Mouse (Mus musculus): ENCODE measurements around the gene Nufip2. TPM values are rescaled to one million over a fixed set of nuclear protein-coding genes. Genes with fewer than 3 reads are reported as not detected.
"Not testable (repeated sequence)": the region's sequence is repeated elsewhere in the genome, so short reads cannot be mapped to it uniquely, and the experiment has no call there.

Gene Nufip2
- total and polyA plus RNA-seq, 2 experiments from 2014 or later: 3.5 to 55.1 TPM

DNA sequence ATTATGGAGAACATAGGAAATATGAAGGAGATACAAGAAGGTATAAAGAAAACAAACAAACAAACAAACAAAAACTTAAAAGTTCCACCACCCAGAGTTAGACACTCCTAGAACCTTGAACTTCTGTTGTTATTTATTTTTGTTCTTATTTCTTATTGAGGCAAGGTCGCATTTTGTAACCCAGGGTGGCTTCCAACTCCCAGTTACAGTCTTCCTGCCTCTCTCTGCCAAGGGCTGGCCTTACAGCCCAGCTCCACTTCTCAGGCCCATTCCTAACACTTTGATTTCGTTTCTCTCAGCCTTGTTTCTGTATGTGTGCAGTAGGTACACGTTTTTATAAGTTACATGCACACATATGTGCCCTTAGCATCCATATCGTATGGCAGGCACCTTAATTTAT, 26.0 kb upstream of the Nufip2 start:
- ATAC-seq (ENCODE audit: insufficient read depth, low read depth): no peak
- no peak for TF ChIP-seq EP300 (IDR thresholded peaks at IDR 0.05; ENCODE audit: low read depth)
- no peak for TF ChIP-seq CTCF (IDR thresholded peaks at IDR 0.05; ENCODE audit: low read depth)
- Histone ChIP-seq H3K4me2 (ENCODE audit: low read depth, low read length) (no peak overlapping the region), H3K4me1 (ENCODE audit: control insufficient read depth, insufficient read depth) (no peaks in the 10 kb centered on the region), H3K9ac (replicated peaks; ENCODE audit: low read depth, low read length) (no peak overlapping the region), H3K27me3 (ENCODE audit: control insufficient read depth, insufficient read depth, low read length) (no peaks in the 10 kb centered on the region), H3K9me3 (replicated peaks; ENCODE audit: control insufficient read depth, low read length) (no peaks in the 10 kb centered on the region), H3K27ac (ENCODE audit: low read depth) (no peak overlapping the region), H3K36me3 (replicated peaks; ENCODE audit: control insufficient read depth, insufficient read depth, low read length) (no peaks in the 10 kb centered on the region), H3K4me3 (ENCODE audit: low read depth, low read length) (no peak overlapping the region)
- DNase-seq (ENCODE audit: low spot score): no peak
- WGBS: 55% methylated on average over 4 of the region's 4 CpGs

DNA sequence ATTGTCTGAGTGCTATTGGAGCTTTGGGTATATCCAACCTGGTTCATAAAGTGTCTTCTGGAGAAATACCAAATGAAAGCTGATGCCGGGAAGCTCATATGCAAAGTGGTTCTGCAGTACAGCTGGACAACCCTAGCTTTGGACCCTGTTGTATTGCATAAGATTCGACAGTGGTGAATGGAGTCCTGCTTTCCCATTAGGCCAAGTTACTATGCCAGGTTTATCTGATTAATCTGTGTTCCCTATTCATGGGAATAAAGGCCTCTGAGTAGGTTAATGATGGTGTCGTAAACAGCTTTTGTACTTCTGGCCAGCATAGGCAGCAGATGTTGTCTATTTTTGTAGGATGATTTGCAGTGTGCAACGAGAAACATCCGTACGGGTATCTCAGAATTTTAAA, 22.3 kb upstream of the Nufip2 start:
- no peak overlapping the region for H3K4me3 ChIP-seq (ENCODE audit: low read depth, low read length)
- 82% methylated on average over 6 of the region's 6 CpGs for WGBS
- H3K9me3 ChIP-seq (replicated peaks; ENCODE audit: control insufficient read depth, low read length): no peaks in the 10 kb centered on the region
- H3K36me3 ChIP-seq (replicated peaks; ENCODE audit: control insufficient read depth, insufficient read depth, low read length): no peaks in the 10 kb centered on the region
- no peak overlapping the region for H3K27ac ChIP-seq (ENCODE audit: low read depth)
- H3K9ac ChIP-seq (replicated peaks; ENCODE audit: low read depth, low read length): no peak overlapping the region
- no peak overlapping the region for H3K4me2 ChIP-seq (ENCODE audit: low read depth, low read length)
- DNase-seq (ENCODE audit: low spot score) (no peak), ATAC-seq (ENCODE audit: insufficient read depth, low read depth) (no peak)
- H3K4me1 ChIP-seq (ENCODE audit: control insufficient read depth, insufficient read depth): no peaks in the 10 kb centered on the region
- H3K27me3 ChIP-seq (ENCODE audit: control insufficient read depth, insufficient read depth, low read length): no peaks in the 10 kb centered on the region
- TF ChIP-seq CTCF (IDR thresholded peaks at IDR 0.05; ENCODE audit: low read depth) (no peak), EP300 (IDR thresholded peaks at IDR 0.05; ENCODE audit: low read depth) (no peak)

DNA sequence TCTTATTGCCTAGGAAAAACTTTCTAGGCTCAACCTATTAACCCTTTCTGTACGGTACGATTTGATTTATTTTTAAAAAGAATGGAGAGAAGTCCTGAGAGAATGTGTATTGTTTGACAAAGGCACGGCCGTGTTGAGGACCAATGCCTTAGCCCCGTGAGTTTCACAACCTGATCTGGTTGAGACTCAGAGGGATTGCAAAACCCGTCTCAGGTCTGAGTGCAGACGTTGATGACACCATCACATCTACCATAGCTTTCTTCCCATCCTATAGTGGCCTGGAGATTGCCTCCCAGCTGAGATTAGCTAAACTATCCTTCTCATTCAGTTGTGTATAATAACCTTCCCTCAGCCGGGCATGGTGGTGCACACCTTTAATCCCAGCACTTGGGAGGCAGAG, 21.9 kb upstream of the Nufip2 start:
- WGBS: 80% methylated on average over 8 of the region's 8 CpGs
- no peaks in the 10 kb centered on the region for H3K4me1 ChIP-seq (ENCODE audit: control insufficient read depth, insufficient read depth)
- no peaks in the 10 kb centered on the region for H3K27me3 ChIP-seq (ENCODE audit: control insufficient read depth, insufficient read depth, low read length)
- no peak overlapping the region for H3K9ac ChIP-seq (replicated peaks; ENCODE audit: low read depth, low read length)
- H3K4me2 ChIP-seq (ENCODE audit: low read depth, low read length): no peak overlapping the region
- no peaks in the 10 kb centered on the region for H3K36me3 ChIP-seq (replicated peaks; ENCODE audit: control insufficient read depth, insufficient read depth, low read length)
- DNase-seq (ENCODE audit: low spot score) (no peak), ATAC-seq (ENCODE audit: insufficient read depth, low read depth) (no peak)
- H3K4me3 ChIP-seq (ENCODE audit: low read depth, low read length): no peak overlapping the region
- no peak overlapping the region for H3K27ac ChIP-seq (ENCODE audit: low read depth)
- TF ChIP-seq CTCF (IDR thresholded peaks at IDR 0.05; ENCODE audit: low read depth): no peak
- TF ChIP-seq EP300 (IDR thresholded peaks at IDR 0.05; ENCODE audit: low read depth): no peak
- no peaks in the 10 kb centered on the region for H3K9me3 ChIP-seq (replicated peaks; ENCODE audit: control insufficient read depth, low read length)

DNA sequence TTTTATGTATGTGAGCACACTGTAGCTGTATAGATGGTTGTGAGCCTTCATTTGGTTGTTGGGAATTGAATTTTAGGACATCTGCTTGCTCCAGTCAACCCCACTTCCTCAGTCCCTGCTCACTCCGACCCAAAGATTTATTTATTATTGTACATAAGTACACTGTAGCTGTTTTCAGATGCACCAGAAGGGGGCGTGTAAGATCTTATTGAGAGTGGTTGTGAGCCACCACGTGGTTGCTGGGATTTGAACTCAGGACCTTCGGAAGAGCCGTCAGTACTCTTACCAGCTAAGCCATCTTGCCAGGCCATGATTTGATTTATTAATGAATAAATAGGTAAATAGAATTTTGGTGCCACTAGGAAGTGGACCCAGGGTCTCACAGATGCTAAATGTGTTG, 20.6 kb upstream of the Nufip2 start:
- H3K27ac ChIP-seq (ENCODE audit: low read depth); H3K27me3 ChIP-seq (ENCODE audit: control insufficient read depth, insufficient read depth, low read length); H3K9ac ChIP-seq (replicated peaks; ENCODE audit: low read depth, low read length); H3K4me2 ChIP-seq (ENCODE audit: low read depth, low read length); DNase-seq (ENCODE audit: low spot score); ATAC-seq (ENCODE audit: insufficient read depth, low read depth); H3K36me3 ChIP-seq (replicated peaks; ENCODE audit: control insufficient read depth, insufficient read depth, low read length); H3K9me3 ChIP-seq (replicated peaks; ENCODE audit: control insufficient read depth, low read length); H3K4me1 ChIP-seq (ENCODE audit: control insufficient read depth, insufficient read depth); H3K4me3 ChIP-seq (ENCODE audit: low read depth, low read length): not testable (repeated sequence)
- 69% methylated on average over 5 of the region's 5 CpGs for WGBS

DNA sequence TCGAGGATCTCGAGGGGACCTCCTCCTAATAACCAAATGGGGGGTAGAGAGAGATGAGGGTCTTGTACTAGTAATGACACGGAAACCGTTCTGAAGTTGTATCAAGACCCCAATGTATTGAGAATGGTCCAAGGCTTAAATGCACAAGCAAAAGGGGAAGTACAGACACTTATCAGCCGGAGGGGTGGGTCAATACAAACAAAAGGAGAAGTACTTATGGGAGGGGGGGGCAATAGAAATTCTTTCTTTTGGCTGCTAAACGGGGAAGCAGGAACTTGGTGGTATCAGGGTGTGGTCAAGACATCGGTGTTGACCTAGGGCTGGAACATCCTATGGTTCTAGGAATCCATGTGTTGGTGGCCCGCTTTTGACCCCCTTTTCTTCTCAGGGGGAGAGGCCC, 19.2 kb upstream of the Nufip2 start:
- H3K4me3 ChIP-seq (ENCODE audit: low read depth, low read length); H3K4me2 ChIP-seq (ENCODE audit: low read depth, low read length); DNase-seq (ENCODE audit: low spot score); H3K9me3 ChIP-seq (replicated peaks; ENCODE audit: control insufficient read depth, low read length); H3K27me3 ChIP-seq (ENCODE audit: control insufficient read depth, insufficient read depth, low read length); H3K4me1 ChIP-seq (ENCODE audit: control insufficient read depth, insufficient read depth); H3K36me3 ChIP-seq (replicated peaks; ENCODE audit: control insufficient read depth, insufficient read depth, low read length); ATAC-seq (ENCODE audit: insufficient read depth, low read depth); H3K9ac ChIP-seq (replicated peaks; ENCODE audit: low read depth, low read length); H3K27ac ChIP-seq (ENCODE audit: low read depth): not testable (repeated sequence)
- WGBS: 80% methylated on average over 8 of the region's 8 CpGs

DNA sequence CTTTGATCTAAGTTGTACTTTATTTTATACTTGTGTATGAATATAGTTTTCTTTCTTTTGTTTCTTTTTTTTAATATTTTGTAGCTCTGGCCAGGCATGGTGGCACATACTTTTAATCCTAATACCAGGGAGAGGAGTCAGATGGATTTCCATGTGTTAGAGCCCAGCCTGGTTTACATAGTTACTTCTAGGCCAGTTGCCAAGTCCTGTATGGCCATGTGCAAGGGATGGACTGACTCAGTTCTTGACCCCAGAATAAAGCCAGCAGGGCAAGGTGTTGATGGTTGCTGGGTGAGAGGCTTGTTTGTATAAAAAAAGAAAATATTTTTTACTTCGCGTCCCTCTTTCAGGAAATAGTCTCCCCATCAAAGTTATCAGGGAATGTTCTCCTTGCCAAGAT, 13.2 kb upstream of the Nufip2 start:
- H3K36me3 ChIP-seq (replicated peaks; ENCODE audit: control insufficient read depth, insufficient read depth, low read length): no peaks in the 10 kb centered on the region
- TF ChIP-seq EP300 (IDR thresholded peaks at IDR 0.05; ENCODE audit: low read depth): no peak
- no peak for TF ChIP-seq CTCF (IDR thresholded peaks at IDR 0.05; ENCODE audit: low read depth)
- no peak overlapping the region for H3K9ac ChIP-seq (replicated peaks; ENCODE audit: low read depth, low read length)
- no peak overlapping the region for H3K27ac ChIP-seq (ENCODE audit: low read depth)
- no peak overlapping the region for H3K4me3 ChIP-seq (ENCODE audit: low read depth, low read length)
- ATAC-seq (ENCODE audit: insufficient read depth, low read depth) (no peak), DNase-seq (ENCODE audit: low spot score) (no peak)
- H3K4me1 ChIP-seq (ENCODE audit: control insufficient read depth, insufficient read depth): no peaks in the 10 kb centered on the region
- no peak overlapping the region for H3K4me2 ChIP-seq (ENCODE audit: low read depth, low read length)
- WGBS: 65% methylated on average over 2 of the region's 2 CpGs
- H3K27me3 ChIP-seq (ENCODE audit: control insufficient read depth, insufficient read depth, low read length): no peaks in the 10 kb centered on the region
- no peaks in the 10 kb centered on the region for H3K9me3 ChIP-seq (replicated peaks; ENCODE audit: control insufficient read depth, low read length)
